Mouse (Mus musculus) cerebellum, adult 9-10 months (tissue): ENCODE measurements around the gene Utf1.

Source experiments
- DNase-seq: peaks from one replicate; pipeline ENCODE4 v3.0.0; 2022

Utf1 gene

GRCm38 (mm10) chr7:139975471-139975870, 31.9 kb downstream of the Utf1 start:
- no peak for DNase-seq

GRCm38 (mm10) chr7:139978278-139978892, 34.8 kb downstream of the Utf1 start, which contains the start of gene 6430531B16Rik:
TSS of gene 6430531B16Rik (minus strand) at chr7:139978755.
- DNase-seq: peak; percentile 80

- DNase-seq: no peak
Observed at GRCm38 (mm10) chr7:139979011-139979719, 35.6 kb downstream of the Utf1 start.

GRCm38 (mm10) chr7:139980778-139981177, 37.2 kb downstream of the Utf1 start:
- DNase-seq: no peak

- DNase-seq: no peak
Observed at GRCm38 (mm10) chr7:139982058-139982457, 38.5 kb downstream of the Utf1 start.

- no peak for DNase-seq
Observed at GRCm38 (mm10) chr7:139984505-139984904, 40.9 kb downstream of the Utf1 start.

GRCm38 (mm10) chr7:139988272-139988671, 44.7 kb downstream of the Utf1 start:
- DNase-seq: no peak

- DNase-seq: no peak
Observed at GRCm38 (mm10) chr7:139990864-139991394, 47.3 kb downstream of the Utf1 start.

GRCm38 (mm10) chr7:139992406-139992805, 48.8 kb downstream of the Utf1 start, which contains the start of gene Adam8:
TSS of gene Adam8 (minus strand) at chr7:139992562.
- DNase-seq: no peak

GRCm38 (mm10) chr7:139993532-139993931, 49.9 kb downstream of the Utf1 start:
- no peak for DNase-seq

GRCm38 (mm10) chr7:139994202-139994601, 50.6 kb downstream of the Utf1 start:
- DNase-seq: no peak

- peak; percentile 71 for DNase-seq
Observed at GRCm38 (mm10) chr7:139994676-139995075, 51.1 kb downstream of the Utf1 start.
